Mouse (Mus musculus): Measurements from ENCODE around the gene Cldn4.

The Cldn4 gene

GRCm38 (mm10) chr5:134947420-134948084, 818 bp upstream of the Cldn4 start:
- POLR2A ChIA-PET: interaction anchor here (0.6 to 25.0 kb wide), 60 partner anchors 6 to 987 kb away, joined by 3 to 1092 read pairs (median 6); partner anchors contain the start of genes Cldn3 (in 4 of the 4), Mettl27 (in 4 of the 4), Abhd11 (in 3 of the 4) and Cldn13 (in 2 of the 4)
- CTCF ChIA-PET: interaction anchor here in 3 of 4 experiments (0.6 to 2.4 kb wide), 12 partner anchors 11 to 85 kb away, joined by 3 to 24 read pairs (median 4); partner anchors contain the start of gene Mettl27 (in 1 of the 3)

- CTCF ChIA-PET: interaction anchor here in 3 of 4 experiments (0.6 to 2.8 kb wide), 17 partner anchors 9 to 1238 kb away, joined by 3 to 24 read pairs (median 4); partner anchors contain the start of genes Mettl27 (in 2 of the 3) and Cldn3 (in 1 of the 3)
- POLR2A ChIA-PET: interaction anchor here (0.5 to 25.0 kb wide), 80 partner anchors 7 to 1016 kb away, joined by 3 to 1092 read pairs (median 5); partner anchors contain the start of genes Cldn3 (in 4 of the 4), Mettl27 (in 4 of the 4), Abhd11 (in 3 of the 4) and Cldn13 (in 2 of the 4)
These were observed 474 bp downstream of the Cldn4 start for GRCm38 (mm10) chr5:134946063-134946856.

- POLR2A ChIA-PET: interaction anchor here (0.5 to 25.0 kb wide), 48 partner anchors 8 to 990 kb away, joined by 3 to 1092 read pairs (median 8); partner anchors contain the start of genes Mettl27 (in 4 of the 4), Abhd11 (in 3 of the 4), Cldn3 (in 3 of the 4) and Cldn13 (in 1 of the 4)
- CTCF ChIA-PET: interaction anchor here (0.6 to 2.8 kb wide), 7 partner anchors 12 to 1239 kb away, joined by 3 to 24 read pairs (median 7); partner anchors contain the start of gene Mettl27 (in 1 of the 4)
These were observed 1.3 kb downstream of the Cldn4 start for GRCm38 (mm10) chr5:134945266-134945959.

- POLR2A ChIA-PET: interaction anchor here (0.6 to 25.0 kb wide), 33 partner anchors 7 to 943 kb away, joined by 3 to 1092 read pairs (median 8); partner anchors contain the start of genes Mettl27 (in 4 of the 4), Abhd11 (in 2 of the 4), Cldn3 (in 2 of the 4) and Hspb1 (in 1 of the 4)
These were observed 2.6 kb downstream of the Cldn4 start for GRCm38 (mm10) chr5:134944179-134944578.

GRCm38 (mm10) chr5:134942740-134943139, 4.0 kb downstream of the Cldn4 start:
- CTCF ChIA-PET: interaction anchor here in 2 of 4 experiments (0.6 to 1.6 kb wide), 2 partner anchors 23 to 956 kb away, joined by 4 to 10 read pairs; no protein-coding TSS in a partner anchor
- POLR2A ChIA-PET: interaction anchor here (0.9 to 25.0 kb wide), 20 partner anchors 9 to 360 kb away, joined by 3 to 1092 read pairs (median 13); partner anchors contain the start of genes Mettl27 (in 3 of the 4), Abhd11 (in 2 of the 4) and Cldn3 (in 2 of the 4)

More at GRCm38 (mm10) chr5:134944179-134944578, 2.6 kb downstream of the Cldn4 start:
- CTCF ChIA-PET: interaction anchor here in 3 of 4 experiments (0.6 to 2.8 kb wide), 9 partner anchors 11 to 37 kb away, joined by 3 to 17 read pairs (median 3); partner anchors contain the start of gene Mettl27 (in 1 of the 3)

- ChIA-PET POLR2A (interaction anchor here (0.5 to 25.0 kb wide), 54 partner anchors 8 to 1016 kb away, joined by 3 to 1092 read pairs (median 6); partner anchors contain the start of genes Mettl27 (in 4 of the 4), Abhd11 (in 3 of the 4), Cldn3 (in 3 of the 4) and Cldn13 (in 1 of the 4)), CTCF (interaction anchor here (0.6 to 2.0 kb wide), 15 partner anchors 8 to 1767 kb away, joined by 3 to 11 read pairs (median 4); partner anchors contain the start of genes Mettl27 (in 2 of the 4) and Abhd11 (in 1 of the 4))
These were observed 5.1 kb downstream of the Cldn4 start for GRCm38 (mm10) chr5:134941472-134942209.

GRCm38 (mm10) chr5:134939554-134939953, 7.2 kb downstream of the Cldn4 start:
- ChIA-PET CTCF (interaction anchor here in 2 of 4 experiments (0.6 to 1.3 kb wide), 3 partner anchors 26 to 357 kb away, joined by 3 to 6 read pairs (median 5); no protein-coding TSS in a partner anchor), POLR2A (interaction anchor here (0.6 to 25.0 kb wide), 14 partner anchors 6 to 70 kb away, joined by 3 to 1092 read pairs (median 6); partner anchors contain the start of genes Cldn3 (in 2 of the 4), Abhd11 (in 1 of the 4) and Cldn4 (in 1 of the 4))

- CTCF ChIA-PET: interaction anchor here in 3 of 4 experiments (0.6 to 2.9 kb wide), 4 partner anchors 26 to 357 kb away, joined by 3 to 9 read pairs (median 6); partner anchors contain the start of gene Tmem270 (in 1 of the 3)
- POLR2A ChIA-PET: interaction anchor here (0.8 to 25.0 kb wide), 11 partner anchors 6 to 416 kb away, joined by 3 to 1092 read pairs (median 20); partner anchors contain the start of genes Abhd11 (in 1 of the 4), Cldn3 (in 1 of the 4) and Cldn4 (in 1 of the 4)
These were observed 7.7 kb downstream of the Cldn4 start for GRCm38 (mm10) chr5:134939069-134939468.

- CTCF ChIA-PET: interaction anchor here in 3 of 4 experiments (0.7 to 8.2 kb wide), 8 partner anchors 10 to 98 kb away, joined by 3 to 161 read pairs (median 6); partner anchors contain the start of genes Cldn4 (in 1 of the 3) and Tmem270 (in 1 of the 3)
- POLR2A ChIA-PET: interaction anchor here (0.5 to 25.0 kb wide), 22 partner anchors 8 to 474 kb away, joined by 3 to 1092 read pairs (median 10); partner anchors contain the start of genes Cldn4 (in 3 of the 4), Abhd11 (in 2 of the 4), Cldn3 (in 1 of the 4) and Stx1a (in 1 of the 4)
These were observed 10.0 kb downstream of the Cldn4 start for GRCm38 (mm10) chr5:134936626-134937185.

GRCm38 (mm10) chr5:134936051-134936450, 10.7 kb downstream of the Cldn4 start:
- ChIA-PET POLR2A (interaction anchor here (0.5 to 25.0 kb wide), 21 partner anchors 8 to 473 kb away, joined by 3 to 1092 read pairs (median 11); partner anchors contain the start of genes Cldn4 (in 3 of the 4), Abhd11 (in 2 of the 4), Cldn3 (in 1 of the 4) and Stx1a (in 1 of the 4)), CTCF (interaction anchor here (0.7 to 8.2 kb wide), 8 partner anchors 11 to 99 kb away, joined by 3 to 161 read pairs (median 6); partner anchors contain the start of gene Cldn4 (in 1 of the 4))

- CTCF ChIA-PET: interaction anchor here (0.6 to 8.2 kb wide), 10 partner anchors 27 to 701 kb away, joined by 3 to 161 read pairs (median 34); partner anchors contain the start of gene Tmem270 (in 1 of the 4)
- POLR2A ChIA-PET: interaction anchor here in 3 of 4 experiments (1.4 to 25.0 kb wide), 16 partner anchors 7 to 75 kb away, joined by 3 to 1092 read pairs (median 33); partner anchors contain the start of genes Abhd11 (in 3 of the 3), Cldn4 (in 3 of the 3) and Cldn3 (in 1 of the 3)
These were observed 12.1 kb downstream of the Cldn4 start for GRCm38 (mm10) chr5:134934666-134935065.

- ChIA-PET POLR2A (interaction anchor here (0.5 to 25.0 kb wide), 38 partner anchors 8 to 1898 kb away, joined by 3 to 1092 read pairs (median 6); partner anchors contain the start of genes Abhd11 (in 3 of the 4), Cldn3 (in 3 of the 4), Cldn4 (in 3 of the 4) and Cldn13 (in 2 of the 4)), CTCF (interaction anchor here (0.5 to 8.2 kb wide), 31 partner anchors 8 to 1905 kb away, joined by 3 to 161 read pairs (median 10); partner anchors contain the start of genes Abhd11 (in 2 of the 4), Cldn3 (in 1 of the 4), Cldn4 (in 1 of the 4) and Tmem270 (in 1 of the 4))
These were observed 13.0 kb downstream of the Cldn4 start for GRCm38 (mm10) chr5:134933686-134934085.

GRCm38 (mm10) chr5:134933281-134933680, 13.5 kb downstream of the Cldn4 start:
- POLR2A ChIA-PET: interaction anchor here (0.6 to 25.0 kb wide), 56 partner anchors 8 to 749 kb away, joined by 3 to 1092 read pairs (median 5); partner anchors contain the start of genes Cldn4 (in 4 of the 4), Abhd11 (in 3 of the 4), Cldn3 (in 3 of the 4) and Cldn13 (in 2 of the 4)
- CTCF ChIA-PET: interaction anchor here (0.5 to 8.2 kb wide), 49 partner anchors 8 to 1905 kb away, joined by 3 to 161 read pairs (median 5); partner anchors contain the start of genes Abhd11 (in 2 of the 4), Cldn3 (in 1 of the 4), Cldn4 (in 1 of the 4) and Tmem270 (in 1 of the 4)

- POLR2A ChIA-PET: interaction anchor here (0.6 to 25.0 kb wide), 52 partner anchors 9 to 749 kb away, joined by 3 to 1092 read pairs (median 5); partner anchors contain the start of genes Cldn4 (in 4 of the 4), Abhd11 (in 3 of the 4), Cldn3 (in 3 of the 4) and Cldn13 (in 2 of the 4)
- CTCF ChIA-PET: interaction anchor here (0.5 to 8.2 kb wide), 53 partner anchors 9 to 536 kb away, joined by 3 to 161 read pairs (median 5); partner anchors contain the start of genes Abhd11 (in 2 of the 4), Cldn3 (in 1 of the 4), Cldn4 (in 1 of the 4) and Tmem270 (in 1 of the 4)
These were observed 13.8 kb downstream of the Cldn4 start for GRCm38 (mm10) chr5:134932903-134933276.

Measured in embryonic stem cell, embryonic (primary cell).